Mouse (Mus musculus): ENCODE data around the gene Chil4. TPM values are rescaled to one million over a fixed set of nuclear protein-coding genes. Genes with fewer than 3 reads are reported as not detected.
A peak's percentile ranks its signal among the peaks of the same experiment; 100 is the strongest.
"Not testable (repeated sequence)": the region's sequence is repeated elsewhere in the genome, so short reads cannot be mapped to it uniquely, and the experiment has no call there.

Chil4 gene
- polyA plus RNA-seq, 1 experiment from 2014 or later: not detected

DNA sequence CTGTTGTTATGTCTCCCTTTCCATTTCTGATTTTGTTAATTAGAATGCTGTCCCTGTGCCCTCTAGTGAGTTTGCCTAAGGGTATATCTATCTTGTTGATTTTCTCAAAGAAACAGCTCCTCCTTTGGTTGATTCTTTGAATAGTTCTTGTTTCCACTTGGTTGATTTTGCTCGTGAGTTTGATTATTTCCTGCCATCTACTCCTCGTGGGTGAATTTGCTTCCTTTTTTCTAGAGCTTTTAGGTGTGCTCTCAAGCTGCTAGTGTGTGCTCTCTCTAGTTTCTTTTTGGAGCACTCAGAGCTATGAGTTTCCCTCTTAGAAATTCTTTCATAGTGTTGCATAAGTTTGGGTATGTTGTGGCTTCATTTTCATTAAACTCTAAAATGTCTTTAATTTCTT lies 44.3 kb downstream of the Chil4 start:
- ATAC-seq; H3K4me3 ChIP-seq (ENCODE audit: low read depth, low read length); H3K9me3 ChIP-seq (replicated peaks; ENCODE audit: control insufficient read depth, low read length); H3K27me3 ChIP-seq (replicated peaks; ENCODE audit: control insufficient read depth, insufficient read depth, low read length); H3K4me2 ChIP-seq (ENCODE audit: low read length); H3K36me3 ChIP-seq (ENCODE audit: control insufficient read depth, insufficient read depth, low read length); H3K27ac ChIP-seq (ENCODE audit: low read depth, low read length); H3K4me1 ChIP-seq (ENCODE audit: control insufficient read depth, insufficient read depth, low read length); H3K9ac ChIP-seq (ENCODE audit: low read length); DNase-seq (ENCODE audit: low spot score): not testable (repeated sequence)
- WGBS: 54% methylated on average over 2 of the region's 2 CpGs

DNA sequence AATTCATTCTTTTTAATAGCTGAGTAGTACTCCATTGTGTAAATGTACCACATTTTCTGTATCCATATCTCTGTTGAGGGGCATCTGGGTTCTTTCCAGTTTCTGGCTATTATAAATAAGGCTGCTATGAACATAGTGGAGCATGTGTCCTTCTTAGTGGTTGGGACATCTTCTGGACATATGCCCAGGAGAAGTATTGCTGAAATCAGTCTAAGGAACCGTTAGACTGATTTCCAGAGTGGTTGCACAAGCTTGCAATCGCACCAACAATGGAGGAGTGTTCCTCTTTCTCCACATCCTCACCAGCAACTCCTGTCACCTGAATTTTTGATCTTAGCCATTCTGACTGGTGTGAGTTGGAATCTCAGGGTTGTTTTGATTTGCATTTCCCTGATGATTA lies 46.8 kb downstream of the Chil4 start:
- H3K4me2 ChIP-seq (ENCODE audit: low read length); ATAC-seq; H3K9ac ChIP-seq (ENCODE audit: low read length); H3K4me1 ChIP-seq (ENCODE audit: control insufficient read depth, insufficient read depth, low read length); H3K4me3 ChIP-seq (ENCODE audit: low read depth, low read length); DNase-seq (ENCODE audit: low spot score); H3K9me3 ChIP-seq (replicated peaks; ENCODE audit: control insufficient read depth, low read length); H3K27me3 ChIP-seq (replicated peaks; ENCODE audit: control insufficient read depth, insufficient read depth, low read length); H3K27ac ChIP-seq (ENCODE audit: low read depth, low read length); H3K36me3 ChIP-seq (ENCODE audit: control insufficient read depth, insufficient read depth, low read length): not testable (repeated sequence)
- WGBS: 82% methylated on average over 2 of the region's 2 CpGs

DNA sequence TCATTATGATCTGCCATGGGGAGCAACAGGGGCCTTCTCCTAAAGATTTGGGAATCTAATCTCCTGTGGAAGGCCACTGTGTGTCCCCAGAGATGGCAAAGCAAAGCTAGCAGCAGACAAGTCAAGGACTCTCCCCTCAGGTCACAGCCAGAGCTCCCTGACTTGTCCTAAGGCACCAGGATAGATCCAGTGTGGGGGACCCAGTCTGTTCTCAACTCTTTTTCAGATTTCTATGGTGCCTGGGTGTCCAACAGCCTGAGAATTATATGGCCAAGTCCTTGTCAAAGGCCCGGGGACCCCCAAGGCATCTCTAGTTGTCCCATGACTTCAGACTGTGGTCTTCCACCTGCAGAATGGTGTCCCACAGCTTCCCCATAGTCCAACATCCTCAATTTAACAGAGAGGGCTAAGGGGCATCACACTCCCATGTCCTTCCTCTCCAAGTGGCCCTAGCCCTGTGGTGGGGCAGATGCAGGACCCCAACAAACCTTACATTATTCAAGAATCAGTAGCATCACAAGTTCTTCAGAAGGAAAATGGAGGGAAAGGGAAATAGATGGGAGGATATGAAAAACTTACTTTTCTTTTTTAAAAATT lies 48.1 kb downstream of the Chil4 start:
- Histone ChIP-seq H3K9ac (ENCODE audit: low read length) (no peak overlapping the region), H3K4me3 (ENCODE audit: low read depth, low read length) (no peak overlapping the region), H3K4me2 (ENCODE audit: low read length) (no peak overlapping the region), H3K27me3 (replicated peaks; ENCODE audit: control insufficient read depth, insufficient read depth, low read length) (no peaks in the 10 kb centered on the region), H3K9me3 (replicated peaks; ENCODE audit: control insufficient read depth, low read length) (0 out of 2 replicates have a peak, but pooled peaks cover 2% of the 10 kb centered on the region), H3K27ac (ENCODE audit: low read depth, low read length) (no peak overlapping the region), H3K36me3 (ENCODE audit: control insufficient read depth, insufficient read depth, low read length) (no peaks in the 10 kb centered on the region), H3K4me1 (ENCODE audit: control insufficient read depth, insufficient read depth, low read length) (0 out of 2 replicates have a peak, but pooled peaks cover 2% of the 10 kb centered on the region)
- WGBS: 74% methylated on average over 1 of the region's 1 CpGs
- ATAC-seq (0 out of 2 replicates have a peak, but pooled peaks have one; percentile 18), DNase-seq (ENCODE audit: low spot score) (no peak)

DNA sequence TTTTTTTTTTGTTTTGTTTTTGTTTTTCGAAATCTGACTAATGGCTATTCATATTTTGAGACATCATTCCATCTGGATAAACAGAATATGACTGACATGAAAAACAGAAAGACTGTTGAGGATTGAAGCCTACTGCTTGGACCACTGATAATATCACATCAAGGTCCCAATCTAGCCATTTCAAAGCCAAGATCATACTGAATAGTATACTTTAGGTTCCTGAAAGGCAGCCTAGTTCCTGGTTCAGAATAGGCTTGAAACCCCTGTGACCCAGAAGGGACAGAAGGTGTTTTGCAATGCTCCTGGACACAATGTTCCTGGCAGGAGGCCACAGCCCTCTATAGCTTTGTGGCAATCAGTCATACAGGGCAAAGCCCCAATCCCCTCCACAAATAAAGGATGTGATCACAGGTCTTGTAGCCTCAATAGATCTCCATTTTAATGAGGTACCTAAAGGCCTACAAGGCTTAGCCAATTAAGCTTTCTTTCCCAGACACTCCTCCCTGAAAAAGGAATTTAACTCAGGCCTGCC lies 48.7 kb downstream of the Chil4 start:
- no peaks in the 10 kb centered on the region for H3K27me3 ChIP-seq (replicated peaks; ENCODE audit: control insufficient read depth, insufficient read depth, low read length)
- no peak overlapping the region for H3K4me3 ChIP-seq (ENCODE audit: low read depth, low read length)
- H3K27ac ChIP-seq (ENCODE audit: low read depth, low read length): no peak overlapping the region
- H3K4me1 ChIP-seq (ENCODE audit: control insufficient read depth, insufficient read depth, low read length): 0 out of 2 replicates have a peak, but pooled peaks cover 2% of the 10 kb centered on the region
- H3K36me3 ChIP-seq (ENCODE audit: control insufficient read depth, insufficient read depth, low read length): no peaks in the 10 kb centered on the region
- 0 out of 2 replicates have a peak, but pooled peaks cover 2% of the 10 kb centered on the region for H3K9me3 ChIP-seq (replicated peaks; ENCODE audit: control insufficient read depth, low read length)
- 0 out of 2 replicates have a peak, but pooled peaks have one; percentile 50 for ATAC-seq
- no peak overlapping the region for H3K9ac ChIP-seq (ENCODE audit: low read length)
- no peak overlapping the region for H3K4me2 ChIP-seq (ENCODE audit: low read length)
- peak; percentile 25 for DNase-seq (ENCODE audit: low spot score)
- WGBS: 73% methylated on average over 1 of the region's 1 CpGs

DNA sequence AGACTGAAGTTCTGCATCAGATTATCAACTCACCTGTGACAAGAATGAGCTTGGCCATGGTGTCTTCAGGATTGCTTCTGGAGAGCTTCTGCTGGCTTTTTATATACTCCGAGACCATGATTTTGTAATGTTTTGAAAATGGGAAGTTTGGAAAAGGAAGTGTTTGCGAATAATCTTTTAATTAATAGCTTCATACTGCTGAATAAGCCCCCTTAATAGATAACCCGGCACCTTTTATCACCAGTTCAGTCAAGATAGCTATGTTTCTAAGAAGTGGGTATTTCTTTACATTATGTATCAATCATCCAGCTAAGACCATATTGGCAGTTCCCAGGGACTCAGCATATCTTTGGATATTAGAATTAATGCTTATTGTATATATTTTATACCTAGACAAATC lies 51.8 kb downstream of the Chil4 start, which contains the start of gene Chil3:
Gene Chil3 (minus strand): TSS at position 101 of the 400 bp plus-strand sequence.
- Histone ChIP-seq H3K9me3 (replicated peaks; ENCODE audit: control insufficient read depth, low read length) (0 out of 2 replicates have a peak, but pooled peaks cover 2% of the 10 kb centered on the region), H3K9ac (ENCODE audit: low read length) (no peak within 1 kb of the TSS), H3K27me3 (replicated peaks; ENCODE audit: control insufficient read depth, insufficient read depth, low read length) (no peaks in the 10 kb centered on the region), H3K36me3 (ENCODE audit: control insufficient read depth, insufficient read depth, low read length) (no peaks in the 10 kb centered on the region), H3K4me2 (ENCODE audit: low read length) (no peak within 1 kb of the TSS), H3K4me3 (ENCODE audit: low read depth, low read length) (no peak within 1 kb of the TSS), H3K4me1 (ENCODE audit: control insufficient read depth, insufficient read depth, low read length) (0 out of 2 replicates have a peak, but pooled peaks cover 2% of the 10 kb centered on the region), H3K27ac (ENCODE audit: low read depth, low read length) (no peak within 1 kb of the TSS)
- no peak for ATAC-seq
- no peak for DNase-seq (ENCODE audit: low spot score)
- WGBS: 86% methylated on average over 3 of the region's 3 CpGs

DNA sequence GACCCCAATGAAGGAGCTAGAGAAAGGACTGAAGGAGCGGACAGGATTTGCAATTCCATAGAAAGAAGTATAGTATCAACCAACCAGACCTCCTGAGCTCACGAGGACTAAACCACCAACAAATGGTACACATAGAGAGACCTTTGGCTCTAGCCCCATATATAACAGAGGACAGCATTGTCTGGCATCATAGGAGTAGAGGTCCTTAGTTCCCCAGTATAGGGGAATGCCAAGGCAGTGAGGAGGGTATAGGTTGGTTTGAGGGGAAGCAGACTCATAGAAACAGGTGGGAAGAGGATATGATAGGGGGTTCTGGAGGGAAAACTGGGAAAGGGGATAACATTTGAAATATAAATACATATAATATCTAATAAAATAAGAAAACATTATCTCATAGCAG lies 64.9 kb downstream of the Chil4 start:
- DNase-seq (ENCODE audit: low spot score) (no peak), ATAC-seq (no peak)
- Histone ChIP-seq H3K27me3 (replicated peaks; ENCODE audit: control insufficient read depth, insufficient read depth, low read length) (no peaks in the 10 kb centered on the region), H3K9me3 (replicated peaks; ENCODE audit: control insufficient read depth, low read length) (no peaks in the 10 kb centered on the region), H3K4me3 (ENCODE audit: low read depth, low read length) (no peak overlapping the region), H3K27ac (ENCODE audit: low read depth, low read length) (no peak overlapping the region), H3K36me3 (ENCODE audit: control insufficient read depth, insufficient read depth, low read length) (no peaks in the 10 kb centered on the region), H3K9ac (ENCODE audit: low read length) (no peak overlapping the region), H3K4me1 (ENCODE audit: control insufficient read depth, insufficient read depth, low read length) (no peaks in the 10 kb centered on the region), H3K4me2 (ENCODE audit: low read length) (no peak overlapping the region)
- 89% methylated on average over 2 of the region's 2 CpGs for WGBS

Other genes starting within 250 kb of the Chil4 start
- 1.9 and 2.6 TPM in 2 replicates for gene Ovgp1, start 245.8 kb downstream of the Chil4 start, polyA plus RNA-seq (2014; fragmentation: Nextera tagmentation; extraction: Ambion mirVana)
- gene Pifo, start 204.9 kb downstream of the Chil4 start, polyA plus RNA-seq (2014; fragmentation: Nextera tagmentation; extraction: Ambion mirVana): 7.8 and 8.3 TPM in 2 replicates
- gene Chil5, start 186.7 kb downstream of the Chil4 start, polyA plus RNA-seq (2014; fragmentation: Nextera tagmentation; extraction: Ambion mirVana): not detected in 2 replicates
- 1.0 and 1.5 TPM in 2 replicates for gene Chia1, start 106.3 kb downstream of the Chil4 start, polyA plus RNA-seq (2014; fragmentation: Nextera tagmentation; extraction: Ambion mirVana)
- 0.23 TPM in 1 of 2 replicates, not detected in the other for gene Chil3, start 51.9 kb downstream of the Chil4 start, polyA plus RNA-seq (2014; fragmentation: Nextera tagmentation; extraction: Ambion mirVana)
- gene Chil6, start 186.7 kb upstream of the Chil4 start, polyA plus RNA-seq (2014; fragmentation: Nextera tagmentation; extraction: Ambion mirVana): not detected in 2 replicates

All from forebrain, embryonic 14.5 days (tissue).